Mouse (Mus musculus): ENCODE measurements around the gene Pfkm.

- TF ChIP-seq CTCF (IDR thresholded peaks at IDR 0.05; ENCODE audit: extremely low read depth, insufficient read depth, low read length): no peak
- TF ChIP-seq POLR2A (IDR thresholded peaks at IDR 0.05; ENCODE audit: extremely low read depth, insufficient read depth, low read length): no peak
Measured at GRCm38 (mm10) chr15:98148356-98148755, 56.0 kb downstream of the Pfkm start.

All from cortical plate, adult 2 months (tissue).